Mouse (Mus musculus): ENCODE measurements around the gene Map3k21.

GRCm38 (mm10) chr8:125913206-125913605, 3.0 kb downstream of the Map3k21 start:
- TF ChIP-seq CTCF (IDR thresholded peaks at IDR 0.05; ENCODE audit: low read depth, low read length) (no peak), POLR2A (IDR thresholded peaks at IDR 0.05; ENCODE audit: extremely low read depth, insufficient read depth, low read length) (no peak)
